Mouse (Mus musculus) mesoderm, embryonic 11.5 days (tissue): ENCODE data around the gene Rab40c.
A peak's percentile ranks its signal among the peaks of the same experiment; 100 is the strongest.

Experiments used
- DNase-seq: peaks from one replicate; pipeline ENCODE4 v3.0.0-alpha.2; 2012; ENCODE audit warnings: low read depth, low spot score

The Rab40c gene

DNA sequence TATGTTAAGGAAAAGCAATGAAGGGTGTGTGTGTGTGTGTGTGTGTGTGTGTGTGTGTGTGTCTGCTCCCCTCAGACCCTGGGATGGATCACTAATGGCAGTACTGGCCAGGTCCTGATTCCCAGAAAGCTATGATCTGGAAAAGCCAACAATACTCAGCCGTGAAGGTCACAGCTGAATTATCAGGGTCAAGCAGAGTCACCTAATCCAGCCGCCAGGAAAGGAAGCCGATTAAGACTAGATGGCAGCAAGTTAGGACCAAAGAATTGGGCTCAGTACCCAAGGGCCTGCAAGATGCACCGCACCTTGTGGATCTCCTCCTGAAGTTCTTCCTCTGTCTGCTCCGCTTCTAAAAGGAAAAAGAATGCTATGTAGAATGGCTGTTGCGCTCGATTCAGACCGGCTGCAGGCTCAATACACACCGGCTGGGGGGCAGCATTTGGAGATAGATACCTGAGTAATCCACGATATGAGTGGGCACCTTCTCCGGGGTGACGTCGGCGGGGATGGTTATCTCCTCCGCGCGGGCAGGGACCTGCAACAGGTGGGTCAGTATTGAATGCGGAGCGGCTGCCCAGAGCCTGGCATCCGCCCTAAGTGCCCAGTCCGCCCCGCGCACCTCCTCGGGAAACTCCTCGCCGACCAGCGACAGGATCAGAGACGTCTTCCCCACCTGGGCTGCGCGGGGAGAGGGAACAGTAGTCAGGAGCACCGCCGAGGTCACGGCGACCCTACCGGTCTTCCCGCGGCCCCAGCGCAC is 75.7 kb downstream of the Rab40c start:
- no peak for DNase-seq

DNA sequence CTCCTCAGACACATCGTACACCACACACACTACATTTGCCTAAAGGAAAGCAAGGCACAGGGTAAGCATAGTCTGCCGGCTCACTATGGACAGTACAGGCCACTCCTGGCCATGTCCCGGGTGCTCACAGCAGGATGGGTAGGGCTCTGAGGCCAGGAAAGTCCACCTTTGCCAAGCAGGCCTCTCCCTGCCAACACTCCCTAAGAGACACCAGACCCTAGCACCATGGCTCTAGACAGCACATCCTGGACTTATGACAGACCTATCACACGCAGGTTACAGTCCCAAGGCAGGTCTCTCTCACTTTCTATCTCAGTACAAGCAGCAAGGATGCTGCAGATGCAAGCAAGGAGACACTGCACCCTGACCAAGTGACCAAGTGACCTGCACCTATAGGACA is 76.4 kb downstream of the Rab40c start:
- no peak for DNase-seq

DNA sequence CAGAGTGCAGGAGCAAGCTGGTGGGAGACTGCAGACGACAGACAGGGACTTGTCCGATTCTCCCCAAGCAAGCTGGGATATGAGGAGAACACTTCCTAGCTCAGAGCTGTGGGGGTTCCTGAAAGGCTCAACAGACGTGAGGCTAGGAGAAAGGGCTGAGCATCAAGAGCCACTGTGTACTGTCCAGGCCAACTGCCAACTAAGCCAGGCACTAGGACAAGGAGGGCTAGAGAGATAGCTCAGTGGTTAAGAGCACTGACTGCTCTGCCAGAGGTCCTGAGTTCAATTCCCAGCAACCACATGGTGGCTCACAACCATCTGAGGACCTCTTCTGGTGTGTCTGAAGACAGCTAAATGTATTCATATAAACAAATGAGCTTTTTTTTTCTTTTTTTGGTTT is 77.0 kb downstream of the Rab40c start:
- no peak for DNase-seq

DNA sequence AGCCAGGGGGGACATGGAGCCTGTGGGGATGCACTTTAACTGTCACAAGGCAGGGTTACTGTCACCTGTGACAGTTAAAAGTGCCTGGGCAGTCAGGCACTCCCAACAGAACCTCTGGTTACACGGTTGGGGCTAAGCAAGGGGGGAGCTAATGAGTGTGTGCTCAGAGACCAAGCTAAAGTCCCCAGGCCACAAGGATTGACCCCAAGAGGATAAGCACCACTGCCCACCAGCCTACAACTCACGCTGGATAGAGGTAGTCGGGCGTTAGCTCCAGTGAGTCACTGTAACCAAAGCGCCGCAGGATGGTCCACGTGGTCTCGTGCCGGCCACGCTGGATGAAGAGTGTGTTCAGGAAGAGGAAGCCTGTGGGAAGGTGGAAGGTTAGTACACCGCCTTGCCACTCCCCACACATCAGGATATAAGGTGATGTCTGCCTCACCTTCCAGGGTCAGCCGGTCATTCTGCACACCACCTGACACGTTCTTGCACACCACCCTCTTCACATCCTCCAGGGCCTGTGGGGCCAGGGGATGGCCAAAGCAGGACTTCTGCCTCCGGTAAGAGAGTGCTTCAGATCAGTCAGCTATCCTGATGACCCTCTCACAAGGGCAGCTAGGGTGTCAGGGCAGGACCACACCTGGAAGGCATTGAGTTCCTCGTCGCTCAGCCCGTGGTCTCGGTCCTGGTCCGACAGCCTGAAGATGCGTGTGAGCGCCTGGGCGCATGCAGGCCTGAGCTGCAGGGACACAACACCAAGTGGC is 78.2 kb downstream of the Rab40c start, which contains the start of gene Gm20683:
Gene Gm20683 (minus strand): TSS at position 647 of the 764 bp plus-strand sequence.
- no peak for DNase-seq

DNA sequence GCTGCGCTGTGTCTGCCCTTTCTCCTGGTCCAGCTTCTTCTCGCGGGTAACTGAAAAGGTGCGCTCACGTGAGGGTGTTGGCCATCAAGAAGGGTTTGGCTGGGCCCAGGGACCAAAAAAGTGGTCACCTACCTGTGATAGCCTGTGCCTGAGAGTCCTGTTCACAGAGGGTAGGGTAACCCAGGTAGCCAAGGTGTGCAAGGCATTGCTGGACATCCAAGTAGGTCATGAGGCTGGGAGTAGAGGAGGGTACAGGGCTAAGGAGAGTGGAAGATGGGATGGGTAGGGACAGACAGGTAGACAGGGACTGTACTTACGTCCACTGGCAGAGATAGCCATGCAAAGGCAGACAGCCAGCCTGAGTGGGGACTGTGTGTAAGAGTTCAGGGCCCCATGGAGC is 79.0 kb downstream of the Rab40c start:
- DNase-seq = no peak

DNA sequence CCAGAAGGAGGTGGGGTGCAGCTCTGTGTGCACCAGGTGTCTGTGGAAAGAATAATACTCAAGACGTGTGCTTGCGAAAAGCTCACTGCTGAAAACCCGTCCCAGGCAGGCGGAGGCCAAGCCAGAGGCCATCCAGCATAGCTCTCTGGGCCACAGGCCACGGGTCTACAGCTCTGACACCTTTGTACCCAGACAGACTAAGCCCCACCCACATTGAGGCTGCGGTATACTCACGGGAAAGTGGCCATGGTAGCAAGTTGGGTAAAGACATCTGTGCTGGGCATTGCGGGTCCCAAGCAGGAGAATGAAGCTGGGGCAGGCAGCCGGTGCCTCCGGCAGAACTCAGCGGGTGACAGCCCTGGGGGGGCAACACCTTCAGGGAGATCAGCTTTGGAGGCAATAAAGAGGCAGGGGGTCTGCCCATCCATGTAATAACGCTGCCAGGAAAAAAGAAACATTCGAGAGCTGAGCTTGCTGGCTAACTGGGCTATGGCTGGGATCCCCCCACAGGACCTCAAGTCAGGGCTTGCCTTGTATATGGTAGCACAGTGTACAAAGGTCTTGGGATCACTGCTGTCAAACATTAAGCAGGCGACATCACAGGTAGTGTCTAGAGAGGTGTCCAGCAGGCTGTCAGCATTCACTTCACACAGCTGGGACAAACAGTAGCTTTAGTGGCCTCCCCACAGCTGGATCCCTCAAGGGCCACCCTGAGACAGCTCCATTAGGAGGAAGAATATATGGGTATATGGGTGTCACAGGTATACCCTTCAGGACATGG is 79.9 kb downstream of the Rab40c start:
- DNase-seq = no peak

DNA sequence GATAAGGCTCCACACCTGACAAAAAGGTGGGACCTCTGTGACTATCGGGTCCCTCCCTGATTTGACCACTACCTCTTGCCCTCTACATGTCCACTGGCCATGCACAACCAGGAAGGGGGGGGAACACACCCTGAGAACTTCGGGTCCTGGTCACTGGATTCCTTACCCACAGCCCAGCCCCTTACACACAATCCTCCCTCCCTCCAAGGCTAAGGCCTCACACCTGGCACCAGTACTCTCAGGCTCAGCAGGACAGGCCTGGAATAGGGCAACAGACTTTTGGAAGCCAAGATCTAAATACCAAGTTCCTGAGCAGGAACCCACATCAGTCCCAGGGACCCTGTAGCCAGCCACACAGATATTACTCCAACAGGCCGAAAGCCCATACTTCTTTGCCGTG is 80.6 kb downstream of the Rab40c start:
- no peak for DNase-seq

DNA sequence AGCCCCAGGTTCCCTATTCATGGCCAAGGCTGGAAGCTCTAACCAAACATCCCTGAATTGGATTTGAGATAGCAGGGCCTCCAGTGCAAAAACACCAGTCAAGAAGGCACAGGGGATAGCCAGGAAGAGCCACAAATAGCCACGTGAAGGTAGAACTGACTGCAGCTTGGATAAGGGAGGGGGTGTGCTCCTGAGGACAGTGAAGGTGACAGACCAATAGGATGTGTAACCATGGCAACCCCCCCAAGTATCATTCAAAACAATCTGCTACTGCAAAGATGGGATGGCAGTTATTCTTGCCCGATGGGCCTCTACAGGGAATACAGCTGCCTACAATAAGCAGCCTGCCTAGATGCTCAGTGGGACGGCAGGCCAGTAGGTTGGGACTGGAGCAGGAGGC is 82.0 kb downstream of the Rab40c start:
- DNase-seq = peak; percentile 56

DNA sequence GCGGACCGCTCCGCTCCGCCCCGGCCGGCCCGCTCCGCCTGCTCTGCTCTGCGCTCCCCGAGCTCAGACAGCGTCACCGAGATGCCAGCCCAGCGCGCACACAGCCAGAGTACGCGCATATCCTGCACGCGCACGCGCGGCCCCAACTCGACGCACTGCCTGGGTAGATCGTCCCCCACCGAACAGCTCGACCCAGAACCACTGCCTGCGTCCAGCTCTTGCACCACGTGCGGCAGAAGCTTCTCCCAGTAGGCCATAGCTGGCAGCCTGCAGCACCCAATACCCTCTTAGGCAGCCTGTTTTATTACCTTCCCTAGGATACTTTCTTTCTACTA is 82.5 kb downstream of the Rab40c start, which contains the start of gene Rhbdl1:
Gene Rhbdl1 (minus strand): TSS at position 220 of the 335 bp plus-strand sequence.
- peak; percentile 61 for DNase-seq

DNA sequence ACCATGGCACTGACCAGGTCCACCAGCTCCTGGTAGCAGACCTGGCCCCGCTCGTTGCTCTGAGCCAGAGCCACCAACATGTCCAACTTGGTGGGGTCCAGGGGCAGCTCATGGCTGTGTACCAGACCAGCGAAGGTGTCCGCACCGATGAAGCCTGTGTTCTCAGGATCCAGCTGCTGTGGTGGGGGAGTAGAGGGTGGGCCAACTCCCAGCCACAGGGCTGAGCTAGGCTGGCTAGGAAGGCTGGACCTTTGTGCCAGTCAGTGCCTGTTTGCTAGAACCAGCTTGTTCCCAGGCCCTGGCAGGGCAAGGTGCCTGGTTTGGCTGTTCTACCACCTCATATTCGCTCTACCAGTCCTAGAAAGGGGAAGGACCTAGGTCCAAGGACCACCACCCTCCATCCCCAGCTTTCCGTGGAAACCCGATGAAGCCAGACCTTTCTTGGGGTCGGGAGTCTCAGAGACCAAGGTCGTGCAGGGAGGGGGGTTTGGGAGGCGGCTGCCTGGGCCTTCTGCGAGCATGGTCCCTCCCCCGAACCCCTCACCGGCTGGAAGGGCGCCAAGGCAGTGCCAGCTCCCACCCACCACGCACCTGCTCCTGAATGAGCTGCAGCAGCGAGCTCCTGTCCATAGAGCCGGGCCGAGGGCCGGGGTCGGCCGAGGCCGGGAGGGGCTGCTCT is 83.0 kb downstream of the Rab40c start:
- DNase-seq = no peak

DNA sequence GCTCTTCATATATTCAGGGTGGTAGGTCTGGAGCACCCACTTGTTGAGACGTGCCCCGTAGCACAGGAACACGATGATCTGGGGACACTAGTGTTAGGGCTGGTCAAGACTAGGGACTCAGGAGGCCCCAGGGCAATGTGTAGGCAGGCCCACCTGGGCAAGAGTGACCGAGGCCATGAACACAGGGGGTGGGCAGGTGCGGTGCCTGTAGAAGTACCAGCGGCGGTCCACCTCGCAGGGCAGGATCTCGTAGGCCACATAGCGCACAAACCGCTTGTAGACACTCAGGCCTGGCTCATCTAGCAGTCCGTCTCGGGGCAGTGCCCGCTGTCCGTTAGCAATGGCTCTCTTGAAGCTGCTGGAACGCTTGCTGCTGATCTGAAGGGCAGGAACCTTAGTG is 83.7 kb downstream of the Rab40c start:
- DNase-seq = no peak

DNA sequence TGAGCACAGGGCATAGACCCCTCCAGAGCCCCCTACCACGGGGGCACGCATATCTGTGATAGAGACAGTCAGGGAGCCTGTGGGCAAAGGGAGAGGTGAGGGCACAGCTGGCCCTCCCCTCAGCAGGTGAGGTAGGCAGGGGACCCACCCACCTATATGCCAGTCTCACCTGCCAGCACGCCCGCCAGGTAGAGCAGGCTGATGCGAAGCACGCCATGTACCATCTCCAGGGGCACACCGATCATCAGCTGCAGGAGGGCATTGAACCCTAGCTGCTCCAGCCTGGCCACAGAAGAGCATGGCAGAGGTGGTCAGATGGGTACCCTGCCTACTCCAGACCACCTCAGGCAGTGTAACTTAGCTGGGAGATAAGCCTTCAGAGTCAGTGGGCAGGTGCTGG is 84.2 kb downstream of the Rab40c start:
- DNase-seq = no peak

DNA sequence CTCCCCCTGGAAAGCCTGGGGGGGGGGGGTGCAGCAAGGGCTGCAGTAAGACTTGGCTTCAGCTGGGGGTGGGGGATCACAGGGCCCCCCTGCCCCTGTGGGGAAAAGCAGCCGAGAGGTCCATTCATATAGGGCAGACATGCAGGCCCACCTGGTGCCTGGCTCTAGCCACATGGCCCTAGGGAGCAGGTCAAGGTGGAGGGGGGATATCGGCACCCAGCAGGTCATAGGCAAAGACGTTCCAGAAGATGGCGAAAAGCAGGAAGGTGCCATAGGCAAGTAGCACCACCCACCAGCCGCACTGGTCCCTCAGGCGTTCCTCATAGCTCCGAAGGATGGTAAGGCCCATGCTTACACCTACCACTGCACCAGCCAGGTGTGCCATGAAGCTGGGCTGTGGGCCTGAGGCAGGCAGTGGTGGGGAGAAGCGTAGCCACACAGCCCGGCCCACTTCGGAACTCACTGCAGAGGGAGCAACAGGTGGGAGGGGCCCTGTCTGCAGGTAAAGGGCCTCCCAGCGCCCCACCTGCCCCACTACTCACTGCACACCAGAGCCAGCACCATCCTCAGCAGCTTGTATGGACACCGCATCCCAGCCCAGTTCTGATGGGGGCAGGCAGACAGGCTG is 84.8 kb downstream of the Rab40c start:
- DNase-seq = no peak

DNA sequence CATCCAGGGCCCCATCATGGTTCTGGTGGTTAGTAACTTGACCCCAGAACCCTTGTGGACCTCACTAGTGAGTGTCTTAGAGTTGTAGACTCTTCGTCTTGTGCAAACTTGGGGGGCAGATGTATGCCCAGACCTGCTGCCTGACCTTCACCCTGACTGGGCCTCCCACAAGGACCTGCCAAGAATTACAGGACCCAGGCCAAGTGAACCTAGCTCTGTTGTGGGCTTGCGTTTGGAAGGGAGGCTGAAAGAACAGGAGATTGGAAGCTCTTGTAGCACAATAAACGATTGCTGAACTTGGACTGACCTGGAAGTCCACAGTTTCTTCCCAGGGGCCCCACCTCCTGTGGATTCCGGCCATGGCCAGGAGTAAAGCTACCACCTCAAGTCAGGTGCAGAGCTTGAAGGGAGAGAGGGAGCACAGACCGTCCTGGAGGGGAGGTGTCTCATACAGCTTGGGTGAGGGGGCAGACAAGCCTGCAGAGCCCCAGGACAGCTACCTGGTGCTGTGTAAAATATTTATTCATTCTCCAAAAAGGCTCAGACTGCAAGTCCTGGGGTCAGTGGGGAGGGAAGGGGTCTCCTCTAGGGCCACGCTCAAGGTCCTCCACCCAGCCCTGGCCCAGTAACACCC is 85.4 kb downstream of the Rab40c start:
- no peak for DNase-seq

DNA sequence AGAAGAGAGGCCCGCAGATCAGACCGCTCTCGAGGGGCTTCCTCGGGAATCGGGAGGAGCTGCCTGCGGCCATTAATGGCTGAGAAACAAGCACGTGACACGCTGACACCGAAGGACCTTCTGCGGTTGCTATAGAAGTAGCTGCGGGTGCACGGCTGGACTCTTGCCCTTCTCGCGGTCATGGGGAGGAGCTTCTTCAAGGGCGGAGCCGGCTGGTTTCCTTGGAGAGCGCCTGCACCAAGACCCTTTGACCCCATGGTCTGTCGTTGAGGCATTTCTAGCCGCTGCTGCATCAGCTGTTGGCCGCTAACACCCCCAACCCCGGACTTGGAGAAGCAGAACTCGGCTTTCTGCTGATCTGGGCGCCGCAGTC is 86.2 kb downstream of the Rab40c start, which contains the start of gene Stub1:
Gene Stub1 (minus strand): TSS at position 114 of the 373 bp plus-strand sequence.
- peak; percentile 94 for DNase-seq

DNA sequence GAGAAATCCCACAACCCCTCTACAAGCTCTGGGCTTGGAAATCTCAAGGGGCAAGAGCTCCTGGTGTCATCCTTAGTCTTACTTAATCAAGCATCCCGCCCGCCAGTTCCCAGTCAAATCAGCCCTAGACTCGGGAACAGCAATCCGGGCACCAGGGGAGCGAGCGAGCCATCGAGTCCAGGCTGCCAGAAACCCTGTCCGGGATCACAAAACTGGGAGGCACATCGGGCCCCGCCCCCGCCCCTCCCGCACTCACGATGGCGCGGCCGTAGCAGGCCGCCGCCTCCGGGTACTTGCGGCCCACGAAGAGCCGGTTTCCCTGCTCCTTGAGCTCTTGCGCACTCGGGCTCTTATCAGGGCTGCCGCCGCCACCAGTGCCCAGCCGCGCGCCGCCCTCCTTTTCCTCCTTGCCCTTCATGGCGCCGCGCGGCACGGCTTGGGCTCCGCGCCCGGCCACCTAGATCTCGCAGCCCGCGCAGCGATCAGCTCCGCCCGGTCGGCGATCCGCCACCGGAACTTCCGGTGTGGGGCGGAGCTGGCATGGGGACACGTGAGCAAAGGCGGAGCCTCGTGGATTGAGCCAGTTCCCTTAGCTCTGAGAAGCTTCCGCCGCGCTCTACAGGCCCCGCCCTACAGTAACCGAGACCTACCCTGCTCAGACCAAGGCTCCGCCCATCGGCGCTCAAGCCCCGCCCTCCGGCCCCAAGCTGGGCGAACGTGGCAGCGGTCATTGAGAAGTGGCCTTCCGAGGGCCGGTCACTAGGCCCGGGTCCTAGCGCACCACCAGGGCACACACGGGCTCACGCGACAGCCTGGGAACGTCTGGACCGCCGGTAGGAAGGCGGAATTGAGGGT is 86.9 kb downstream of the Rab40c start:
- peak; percentile 99 for DNase-seq
